Mouse (Mus musculus) A20 (cell line): ENCODE results near the gene Gpr176.

Source experiments
- DNase-seq: peaks from one replicate; pipeline ENCODE4 v3.0.0-alpha.2; 2011; ENCODE audit warnings: low read depth, low spot score

The Gpr176 gene

DNA sequence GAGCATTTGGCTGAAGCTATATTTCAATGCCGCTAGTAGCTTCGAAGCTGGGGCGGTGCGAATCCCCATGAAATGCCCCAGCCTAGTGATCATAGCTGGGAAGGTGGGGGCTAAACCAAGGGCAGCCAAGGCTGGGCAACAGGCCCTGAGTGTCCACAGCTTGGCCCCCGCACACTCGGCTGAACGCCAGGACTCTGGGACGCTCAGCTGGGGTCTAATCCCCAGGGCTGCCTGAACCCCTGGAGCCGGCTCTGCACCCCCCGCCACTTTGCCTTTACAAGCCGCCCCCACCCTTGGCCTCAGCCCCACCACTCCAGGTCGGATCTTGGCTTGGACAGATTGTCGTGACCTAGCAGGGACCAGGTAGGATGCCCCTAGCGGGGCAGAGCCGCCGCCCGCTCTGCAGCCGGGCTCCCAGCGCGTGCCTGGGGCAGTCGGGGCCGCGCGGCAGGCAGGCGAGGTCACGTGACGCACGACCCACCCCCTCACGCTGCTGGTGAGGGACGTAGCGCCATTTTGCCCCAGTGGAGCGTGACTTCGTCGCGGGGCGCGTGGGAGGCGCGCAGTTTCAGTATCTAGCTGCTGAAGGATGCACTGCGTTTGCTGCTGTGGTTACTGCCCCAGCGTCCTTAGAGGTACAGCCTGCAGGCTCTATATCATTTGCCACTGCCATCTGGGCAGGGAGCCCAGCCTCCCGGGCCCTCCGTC, 507 bp upstream of the Gpr176 start:
- DNase-seq = peak; percentile 76

DNA sequence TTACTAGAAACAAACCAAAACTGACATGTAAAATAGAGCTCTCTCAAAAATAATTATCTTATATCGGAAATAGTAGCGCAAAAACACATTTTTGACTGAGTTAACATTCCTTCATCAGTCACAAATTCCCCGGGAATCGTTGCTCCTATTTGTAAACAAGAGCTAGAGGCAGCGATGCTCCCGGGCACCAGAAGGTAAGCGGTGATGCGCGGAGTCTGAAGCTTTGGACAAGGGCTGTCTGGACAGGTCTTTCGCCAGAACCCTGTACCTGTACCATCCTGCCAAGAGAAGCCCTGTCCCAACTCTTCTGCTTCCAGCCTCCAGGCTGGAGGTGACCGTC, 688 bp downstream of the Gpr176 start:
- no peak for DNase-seq

DNA sequence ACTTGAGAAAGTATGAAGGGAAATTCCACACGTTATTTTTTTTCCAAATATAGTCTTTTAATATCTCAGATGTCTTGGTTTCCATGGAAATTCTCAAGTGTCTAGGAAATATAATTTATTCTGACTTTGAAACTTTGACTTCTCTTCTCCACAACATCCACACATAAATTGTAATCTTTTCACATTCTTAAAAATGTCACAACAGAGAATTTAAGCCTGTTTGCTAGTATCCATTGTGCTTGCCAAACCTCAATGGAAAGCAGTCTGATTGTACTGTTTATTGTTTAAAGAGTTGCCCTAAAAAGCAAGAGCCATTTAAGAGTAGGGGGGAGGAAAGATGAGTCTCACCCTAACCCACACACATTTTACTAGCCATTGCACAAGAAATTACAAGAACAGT, 1.4 kb downstream of the Gpr176 start:
- no peak for DNase-seq

DNA sequence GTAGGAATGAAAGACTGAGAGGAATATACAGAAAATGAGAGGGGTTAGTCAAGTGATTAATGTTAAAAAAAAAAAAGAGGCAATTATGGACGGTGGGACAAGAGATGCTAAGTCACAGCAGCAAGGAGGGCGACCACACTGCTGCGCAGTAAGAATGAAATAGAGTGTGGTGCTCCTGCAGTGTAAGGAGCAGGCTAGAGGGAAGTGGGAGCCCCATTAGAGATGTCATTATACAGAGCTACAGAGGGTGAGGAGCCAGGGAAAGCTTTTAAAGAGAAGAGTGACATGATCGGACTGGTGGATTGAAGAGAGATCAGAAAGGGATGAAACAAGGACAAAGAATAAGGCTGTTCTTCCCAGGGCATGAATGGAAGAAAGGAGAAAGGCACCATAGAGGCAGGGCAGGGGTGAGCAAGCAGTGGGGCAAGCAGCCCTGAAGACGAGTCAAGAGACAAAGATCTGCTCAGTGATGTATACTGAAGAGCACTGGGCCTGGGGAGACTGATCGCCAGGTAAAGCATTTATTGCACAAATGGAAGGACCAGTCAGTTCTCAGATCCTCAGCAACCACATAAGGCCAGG, 18.0 kb downstream of the Gpr176 start:
- DNase-seq = no peak

DNA sequence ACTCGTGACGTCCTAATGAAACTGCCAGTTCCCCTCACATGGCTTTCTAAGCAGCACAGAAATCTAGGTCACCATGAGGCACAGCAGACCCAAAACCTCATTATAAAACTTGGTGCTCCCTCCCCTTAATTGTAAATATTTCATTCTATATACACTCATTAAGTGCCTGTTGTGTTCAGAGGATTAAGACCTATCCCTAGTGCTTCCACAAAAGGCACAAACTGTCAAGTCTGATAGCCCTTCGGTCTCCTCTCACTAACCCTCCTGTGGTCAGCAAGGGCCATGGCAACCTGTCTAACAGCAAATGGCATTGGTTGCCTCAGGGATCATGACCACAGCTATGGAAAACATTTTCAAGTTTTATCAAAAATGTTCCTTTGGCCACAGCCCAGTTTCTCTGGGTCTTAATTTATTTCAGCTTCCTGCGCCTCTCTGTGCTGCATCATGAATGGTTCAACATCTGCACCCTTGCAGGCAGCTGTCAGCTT, 19.3 kb downstream of the Gpr176 start:
- no peak for DNase-seq

DNA sequence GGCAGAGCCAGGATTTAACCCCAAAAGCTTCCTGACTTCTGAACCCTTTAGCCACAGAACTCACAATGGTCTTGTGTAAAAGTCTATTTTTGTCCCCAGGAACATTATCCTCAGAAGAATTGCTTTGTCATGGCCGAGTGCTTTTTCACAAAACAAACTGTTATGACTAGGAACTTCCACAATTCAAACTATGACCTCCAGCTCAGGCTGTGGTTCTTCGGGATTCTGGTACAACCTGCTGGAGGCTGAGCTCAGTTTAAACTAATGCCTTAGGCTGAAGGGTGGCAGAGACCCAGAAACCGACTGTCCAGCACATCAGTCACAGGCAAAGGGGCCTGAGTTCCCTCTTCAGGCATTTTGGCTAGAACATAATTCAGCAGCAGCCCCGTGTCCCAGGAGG, 19.7 kb downstream of the Gpr176 start:
- no peak for DNase-seq

DNA sequence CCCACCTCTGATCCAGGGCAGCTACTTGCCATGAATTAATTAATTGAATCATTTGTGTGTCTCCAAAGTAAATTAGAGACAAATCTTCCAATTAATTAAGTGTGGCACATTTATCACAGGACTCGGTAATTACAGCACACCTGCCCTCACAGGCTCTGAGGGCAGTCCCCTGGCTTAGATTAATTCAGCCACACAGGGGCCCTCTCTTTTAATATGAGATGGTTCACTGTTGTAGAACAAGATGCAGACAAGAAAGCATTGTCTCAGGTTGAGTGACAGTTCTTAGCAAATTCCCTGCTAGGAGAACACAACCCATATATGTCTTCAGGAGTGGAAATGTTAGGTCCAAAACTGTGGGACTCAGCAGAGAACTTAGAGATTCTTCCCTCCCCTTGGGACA, 27.7 kb downstream of the Gpr176 start:
- DNase-seq = no peak

DNA sequence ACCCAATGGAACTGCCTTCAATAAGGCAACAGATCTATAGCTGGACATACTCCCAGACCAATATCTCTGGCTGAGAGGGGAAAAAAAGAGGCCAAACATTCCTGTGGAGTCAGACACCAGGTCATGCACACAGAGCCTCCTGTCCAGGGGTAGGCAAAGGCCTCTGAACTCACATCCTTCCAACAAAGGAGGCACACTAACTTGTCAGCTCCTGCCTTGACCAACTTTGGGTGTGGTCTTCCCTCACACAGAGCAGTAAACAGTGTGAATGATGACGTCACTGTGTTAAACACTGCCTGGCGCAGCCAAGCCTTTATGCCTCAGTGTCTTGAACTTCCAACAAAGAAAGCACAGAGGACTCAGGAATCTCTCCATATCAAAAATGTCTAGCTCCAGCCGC, 29.3 kb downstream of the Gpr176 start:
- DNase-seq = no peak

DNA sequence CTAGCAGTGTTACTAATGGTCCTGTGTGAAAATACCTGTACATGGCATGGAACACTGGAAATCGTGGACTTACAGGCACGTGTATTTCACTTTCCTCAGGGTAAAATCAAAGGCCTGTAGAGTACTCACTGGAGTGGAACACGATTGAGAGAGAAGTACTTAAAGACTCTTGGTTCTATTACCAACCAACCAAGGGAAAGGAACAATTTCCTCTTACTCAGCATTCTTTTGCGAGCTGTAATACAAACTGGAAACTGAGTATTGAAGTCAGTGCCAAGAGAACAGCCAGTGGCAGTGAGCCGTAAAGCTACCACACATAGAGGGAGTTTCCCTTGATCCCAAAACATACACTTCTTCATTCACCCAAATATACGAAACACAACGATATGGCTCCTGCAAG, 31.9 kb downstream of the Gpr176 start:
- no peak for DNase-seq

DNA sequence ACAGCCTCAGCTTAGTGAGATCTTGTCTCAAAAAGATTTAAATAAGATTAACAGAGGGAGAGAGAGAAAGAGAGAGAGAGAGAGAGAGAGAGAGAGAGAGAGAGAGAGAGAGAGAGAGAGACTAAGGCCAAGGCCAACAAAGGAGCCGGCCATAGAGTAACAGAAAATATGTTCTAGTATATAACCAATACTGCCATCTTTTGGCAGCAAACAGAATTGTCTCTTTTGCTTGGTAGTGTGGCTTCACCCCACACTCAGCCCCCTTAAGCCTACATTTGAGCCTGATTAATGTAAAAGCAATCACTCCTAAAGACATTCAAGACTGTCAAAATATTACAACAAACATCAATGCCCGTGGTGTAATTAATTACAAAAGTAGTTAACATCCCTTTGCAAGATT, 37.1 kb downstream of the Gpr176 start:
- DNase-seq = peak; percentile 44

DNA sequence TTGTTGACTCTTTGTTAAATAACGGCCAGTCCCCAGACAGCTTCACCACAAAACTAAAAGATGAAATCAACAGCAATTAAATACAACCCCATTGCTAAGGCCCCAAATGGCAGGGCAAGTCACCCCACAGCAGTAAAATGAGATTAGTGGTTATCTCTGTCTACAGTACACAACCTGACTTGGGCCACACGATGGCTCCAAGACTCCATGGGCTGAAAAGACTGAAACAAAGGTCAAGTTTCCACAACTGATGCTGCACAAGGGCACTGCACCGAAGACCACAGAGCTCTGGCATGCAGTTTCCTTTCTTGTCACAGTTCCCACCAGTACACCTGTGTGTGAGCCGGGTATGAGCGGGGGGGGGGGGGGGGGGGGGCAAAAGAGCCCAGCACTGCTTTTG, 50.6 kb downstream of the Gpr176 start:
- no peak for DNase-seq

DNA sequence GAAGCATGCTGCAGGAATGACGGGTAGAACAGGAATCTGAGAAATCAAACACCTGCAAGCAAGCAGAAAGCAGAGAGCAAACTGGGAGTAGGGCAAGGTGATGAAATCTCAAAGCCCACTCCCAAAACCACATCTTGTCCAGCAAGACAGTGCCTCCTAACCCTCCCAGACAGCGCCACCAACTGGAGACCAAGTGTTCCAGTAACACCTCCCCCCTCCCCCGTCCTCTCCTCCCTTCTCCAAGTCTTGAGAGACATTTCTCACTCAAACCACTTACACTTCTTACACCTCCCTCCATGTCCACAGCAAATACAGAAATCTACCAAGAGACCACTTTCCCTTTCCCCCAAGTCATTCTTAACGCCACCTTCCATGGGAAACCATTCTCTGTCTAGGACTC, 51.4 kb downstream of the Gpr176 start:
- peak; percentile 11 for DNase-seq

DNA sequence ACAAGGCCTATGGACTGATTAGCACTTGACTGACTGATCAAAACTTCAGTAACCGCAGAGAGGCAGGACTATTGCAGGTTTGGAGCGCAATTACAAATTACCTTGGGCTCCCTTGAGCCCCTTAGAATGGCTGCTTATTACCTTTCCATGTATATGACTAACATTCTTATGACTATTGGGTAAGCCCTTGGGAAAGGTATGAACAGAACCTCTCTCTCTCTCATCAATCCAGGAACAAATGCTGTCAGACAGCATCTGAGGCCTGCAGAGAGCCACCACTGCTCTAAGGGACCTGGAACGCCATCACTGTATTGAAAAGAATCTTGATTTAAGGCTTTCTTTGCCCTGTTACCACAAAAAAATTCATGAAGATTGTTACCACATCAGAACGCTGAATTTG, 52.1 kb downstream of the Gpr176 start:
- no peak for DNase-seq

DNA sequence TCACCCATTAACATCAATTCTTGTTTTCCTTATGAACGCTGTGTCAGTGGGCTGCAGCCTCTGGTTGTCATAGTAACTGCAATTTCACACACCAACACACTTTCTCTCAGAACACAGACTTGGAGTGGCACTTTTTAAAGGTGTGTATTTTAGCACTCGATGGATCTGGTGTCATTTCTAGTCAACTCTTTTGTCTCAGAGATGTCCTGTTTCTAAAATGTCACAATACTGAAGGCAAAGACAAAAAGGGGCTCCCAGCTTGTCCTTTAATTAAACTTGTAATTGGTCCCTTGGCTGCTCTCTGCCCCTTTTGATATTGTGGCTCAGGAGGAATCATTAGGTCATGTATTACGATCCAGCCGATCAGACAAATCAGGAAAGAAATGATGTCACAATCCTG, 52.7 kb downstream of the Gpr176 start:
- DNase-seq = no peak

DNA sequence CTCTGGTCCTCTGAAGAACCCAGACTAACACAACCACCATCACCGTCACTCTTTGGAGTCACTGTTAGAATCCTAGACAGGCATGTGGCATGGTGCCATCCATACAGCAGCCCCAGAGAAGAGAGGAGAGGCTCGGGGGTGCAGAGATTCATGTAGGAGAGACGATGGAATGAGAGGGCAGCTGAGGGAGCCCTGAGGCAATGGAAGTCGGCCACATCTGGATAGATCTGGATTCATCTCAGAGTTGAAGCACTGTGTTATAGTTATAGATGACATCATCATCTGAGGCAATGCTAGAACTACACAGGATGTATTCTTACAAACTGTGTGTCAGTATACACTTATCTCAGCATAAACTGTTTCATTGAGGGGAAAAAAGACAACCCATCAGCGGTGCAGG, 54.0 kb downstream of the Gpr176 start:
- DNase-seq = no peak

DNA sequence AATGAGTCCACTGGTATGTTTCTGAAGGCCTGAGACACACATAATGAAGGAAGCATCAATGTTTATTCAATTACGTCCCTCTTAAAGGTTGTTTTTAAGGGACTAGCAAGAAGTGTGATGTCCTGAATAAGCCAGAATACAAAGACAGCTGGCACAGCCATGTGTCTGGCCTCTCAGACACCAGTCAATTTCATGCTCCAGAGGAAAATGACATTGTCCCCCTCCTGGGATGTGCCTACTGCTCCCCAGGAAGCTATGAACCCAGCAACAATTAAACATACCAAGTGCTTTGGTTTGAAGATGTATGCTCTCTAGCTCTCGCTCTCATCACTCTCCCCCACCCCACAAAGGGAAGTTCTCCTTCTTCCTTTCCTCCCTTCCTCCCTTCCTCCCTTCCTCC, 56.3 kb downstream of the Gpr176 start:
- no peak for DNase-seq

DNA sequence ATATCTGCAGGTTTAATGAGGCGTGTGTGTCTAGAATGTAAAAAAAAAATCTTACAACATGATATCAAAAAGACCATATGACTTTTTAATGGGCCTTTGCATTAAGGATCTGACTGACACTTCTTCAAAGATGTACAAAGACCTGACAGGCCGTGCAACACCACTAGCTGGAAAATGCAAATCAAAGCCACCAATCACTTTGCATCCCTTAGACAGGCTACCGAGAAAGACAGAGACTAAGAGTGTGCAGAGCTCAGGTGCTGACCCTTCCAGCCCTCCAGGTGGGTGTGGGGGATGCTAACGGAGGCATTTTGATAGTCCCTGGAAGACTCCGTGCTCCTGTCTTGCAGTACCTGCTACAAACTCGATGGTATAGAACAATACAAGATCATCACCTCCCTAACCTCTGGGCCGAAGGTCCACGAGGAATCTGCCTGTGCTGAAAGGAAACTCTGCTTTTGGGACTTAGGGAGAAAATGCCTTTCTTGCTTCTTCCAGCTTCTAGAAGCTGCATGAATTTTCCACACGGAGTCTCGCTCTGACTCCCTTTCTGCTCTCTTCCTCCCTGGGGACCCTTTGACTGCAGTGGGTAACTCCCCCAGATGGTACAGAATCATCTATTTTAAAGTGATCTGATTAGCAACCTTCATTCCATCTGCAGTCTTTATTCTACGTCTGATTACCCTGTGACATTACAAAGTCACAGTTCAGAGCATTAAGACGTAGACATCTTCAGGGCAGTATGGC, 57.4 kb downstream of the Gpr176 start:
- DNase-seq = peak; percentile 6

DNA sequence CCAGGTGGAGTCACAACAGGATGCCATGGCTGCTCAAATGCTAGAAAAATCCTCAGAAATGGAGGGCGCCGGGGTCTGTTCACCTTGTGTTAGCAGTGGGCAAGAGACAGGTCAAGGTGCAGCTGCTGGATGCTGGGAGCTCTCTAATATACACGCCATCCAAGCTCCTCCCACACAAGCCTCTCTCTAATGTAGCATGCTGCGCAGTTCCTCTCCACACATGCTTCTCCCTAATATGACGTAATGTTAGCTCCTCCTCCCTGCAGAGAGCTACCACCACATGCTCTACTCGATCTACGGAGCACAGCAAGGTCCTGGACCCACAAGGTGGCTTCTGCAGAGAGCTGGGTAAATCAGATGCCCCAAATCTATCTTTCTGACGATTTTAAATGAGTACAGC, 65.7 kb downstream of the Gpr176 start:
- DNase-seq = no peak

DNA sequence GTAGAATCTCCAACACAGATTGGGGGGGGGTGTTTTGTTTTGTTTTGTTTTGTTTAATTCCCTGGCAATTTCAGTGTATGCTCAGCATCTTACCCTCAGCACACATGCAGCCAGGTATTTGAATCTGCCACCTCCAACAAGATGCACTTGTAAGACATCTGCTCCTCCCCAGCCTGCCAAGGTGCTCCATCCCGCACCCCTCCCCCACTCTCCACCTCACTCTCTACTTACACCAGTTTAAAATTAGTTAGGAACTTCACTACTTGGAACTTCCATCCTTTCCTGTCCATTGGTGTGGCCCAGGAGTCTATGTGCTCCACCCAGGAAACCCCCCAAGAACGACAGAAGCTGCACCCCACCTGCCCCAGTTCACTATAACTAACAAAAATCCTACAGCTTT, 66.3 kb downstream of the Gpr176 start:
- no peak for DNase-seq

DNA sequence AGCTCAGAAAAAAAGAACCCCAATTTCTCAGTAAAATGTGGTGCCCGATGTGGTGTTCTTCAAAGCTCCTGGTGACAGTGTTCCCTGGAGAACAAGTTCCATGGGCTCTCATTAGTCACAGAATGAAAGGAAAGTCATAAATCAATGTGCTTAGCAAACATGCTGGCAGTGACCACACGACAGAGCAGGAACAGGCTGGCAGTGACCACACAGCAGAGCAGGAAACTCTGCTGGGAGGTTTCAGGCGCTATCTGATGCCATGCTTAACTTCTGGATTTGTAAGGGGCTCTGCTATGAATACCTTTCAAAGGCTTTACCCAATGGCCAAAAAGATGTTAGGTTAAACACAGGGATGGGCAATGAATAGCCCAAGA, 66.7 kb downstream of the Gpr176 start:
- no peak for DNase-seq

DNA sequence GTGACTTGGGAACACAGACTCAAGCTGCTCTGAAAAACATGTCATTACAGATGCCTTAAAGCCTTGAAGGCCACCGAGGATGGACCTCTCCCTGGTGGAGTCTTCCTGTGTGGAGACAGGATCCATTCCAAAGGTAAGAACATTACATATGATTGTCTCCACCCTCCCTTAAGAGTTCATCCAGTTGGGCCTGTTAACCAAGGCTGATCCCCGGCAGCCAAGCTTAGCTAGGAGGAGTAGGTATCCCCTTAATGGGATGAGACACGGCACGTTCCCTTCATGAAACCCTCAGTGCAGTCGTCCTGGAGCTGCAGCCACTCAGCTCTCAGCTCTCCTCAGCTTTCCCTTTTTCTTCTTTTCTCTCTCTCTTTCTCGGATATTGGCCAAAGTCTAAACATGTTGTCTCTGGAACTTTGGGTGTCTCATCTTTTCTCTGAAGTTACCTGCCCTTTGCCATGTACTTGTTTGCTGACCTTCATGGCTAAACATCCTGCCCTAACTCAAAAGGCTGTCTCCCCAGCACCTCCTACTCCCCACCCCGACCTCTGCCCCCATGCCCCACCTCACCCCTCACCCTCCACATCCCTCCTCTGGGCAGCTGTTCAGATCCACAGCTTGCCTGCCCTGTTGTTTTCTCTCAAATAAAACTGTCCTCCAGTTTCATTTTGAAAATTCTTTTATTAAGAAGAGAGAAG, 67.2 kb downstream of the Gpr176 start:
- no peak for DNase-seq

DNA sequence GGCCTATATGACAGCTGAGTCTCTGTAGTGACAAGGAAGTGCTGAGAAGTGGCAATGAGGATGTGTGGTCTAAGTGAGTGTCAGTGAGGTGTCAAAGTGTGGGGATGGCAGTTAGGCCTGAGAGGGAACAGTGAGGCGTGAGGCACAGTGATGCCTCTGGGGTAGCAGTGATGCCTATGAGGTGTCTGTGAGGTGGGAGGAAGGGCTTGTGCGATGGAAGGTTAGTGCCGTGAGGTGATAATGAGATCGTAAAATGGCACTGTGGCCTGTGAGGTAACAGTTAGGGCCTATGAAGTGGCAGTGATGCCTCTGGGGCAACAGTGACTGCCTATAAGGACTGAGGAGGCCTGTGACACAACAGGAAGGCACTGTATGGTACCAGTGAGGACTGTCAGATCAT, 69.8 kb downstream of the Gpr176 start:
- peak; percentile 33 for DNase-seq

DNA sequence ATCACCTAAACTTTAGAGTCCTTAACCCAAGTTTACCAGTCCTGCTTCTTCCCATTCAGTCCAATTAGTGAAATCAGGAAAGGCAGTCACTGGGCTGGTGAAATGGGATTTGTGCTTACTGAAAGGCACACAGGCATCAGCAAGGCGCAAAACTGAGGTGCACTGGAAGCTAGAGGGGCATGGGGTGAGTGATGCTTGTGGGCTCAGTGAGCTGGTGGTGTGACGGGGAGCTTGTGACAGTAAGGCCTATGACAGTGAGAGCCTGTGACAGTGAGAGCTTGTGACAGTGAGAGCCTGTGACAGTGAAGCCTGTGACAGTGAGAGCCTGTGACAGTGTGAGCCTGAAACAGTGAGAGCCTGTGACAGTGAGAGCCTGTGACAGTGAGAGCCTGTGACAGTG, 71.6 kb downstream of the Gpr176 start:
- no peak for DNase-seq
